Comparison of ENCODE assay signal across 17 mouse cellular contexts in genomic region chr11:34355406-34355805, GRCm38 (mm10). TPM values are rescaled to one million over a fixed set of nuclear protein-coding genes. Genes with fewer than 3 reads are reported as not detected.
A peak's percentile ranks its signal among the peaks of the same experiment; 100 is the strongest.
DNase-seq lines count a peak whose midpoint lies in the region; ATAC-seq lines count a peak whose summit lies in the region.
"Had no signal": no experiment of that assay in that cellular context is flagged by ENCODE, and none has a peak within 500 bp of the region (broad histone marks: within the 10 kb centered on the region; RNA-seq: fewer than 3 reads in every experiment).

No protein-coding gene starts in this region.

- peak; percentile 2 for DNase-seq in cerebellum, adult 8-10 months
- no peak for DNase-seq in cerebellum, postnatal 36 days
- no peak for DNase-seq in hindbrain, embryonic 14.5 days (ENCODE audit: low spot score)
- DNase-seq in urinary bladder, postnatal 14 days (ENCODE audit: low spot score), result peak; percentile 25
- no peak for DNase-seq in urinary bladder, postnatal 4 days (ENCODE audit: low spot score in 2 of 2)
- peak; percentile 6 for DNase-seq in yolk sac, embryonic 10.5 days (ENCODE audit: low spot score)
- no peak for DNase-seq in thymus, postnatal 10 days (ENCODE audit: low spot score in 2 of 2)
- DNase-seq: gastrocnemius, postnatal 36 days had no signal

- no peak overlapping the region for H3K4me2 ChIP-seq in hindbrain, embryonic 16.5 days (ENCODE audit: low read length)
- H3K4me2 ChIP-seq in hindbrain, embryonic 14.5 days (replicated peaks), result no peak overlapping the region
- H3K4me2 ChIP-seq: heart, embryonic 13.5 days; hindbrain, embryonic 12.5 days; stomach, embryonic 15.5 days had no signal

- ATAC-seq in hindbrain, embryonic 16.5 days, result 0 out of 2 replicates have a peak, but pooled peaks have one; percentile 31
- ATAC-seq in hindbrain, embryonic 14.5 days (ENCODE audit: low FRiP score), result no peak
- ATAC-seq: Patski had no signal

- H3K9ac ChIP-seq in hindbrain, embryonic 16.5 days (ENCODE audit: low read depth, low read length), result no peak overlapping the region
- H3K9ac ChIP-seq in hindbrain, embryonic 14.5 days, result no peak overlapping the region
- H3K9ac ChIP-seq: forebrain, postnatal 0 days; heart, embryonic 13.5 days; hindbrain, embryonic 12.5 days; stomach, embryonic 15.5 days had no signal

- H3K4me3 ChIP-seq in hindbrain, embryonic 16.5 days (ENCODE audit: low read length), result no peak overlapping the region
- H3K4me3 ChIP-seq in hindbrain, embryonic 14.5 days (replicated peaks; ENCODE audit: low read length), result no peak overlapping the region
- H3K4me3 ChIP-seq: heart, embryonic 13.5 days; hindbrain, embryonic 12.5 days; megakaryocyte, embryonic 14.5 days; stomach, embryonic 15.5 days had no signal

- no peaks in the 10 kb centered on the region for H3K27me3 ChIP-seq in hindbrain, embryonic 16.5 days (replicated peaks; ENCODE audit: control insufficient read depth, insufficient read depth, low read length)
- no peaks in the 10 kb centered on the region for H3K27me3 ChIP-seq in hindbrain, embryonic 14.5 days (ENCODE audit: control insufficient read depth, insufficient read depth, low read length)
- H3K27me3 ChIP-seq: heart, embryonic 13.5 days; hindbrain, embryonic 12.5 days; megakaryocyte, embryonic 14.5 days; stomach, embryonic 15.5 days had no signal

- no peaks in the 10 kb centered on the region for H3K9me3 ChIP-seq in hindbrain, embryonic 16.5 days (ENCODE audit: control insufficient read depth, low read length)
- H3K9me3 ChIP-seq in hindbrain, embryonic 14.5 days (ENCODE audit: control insufficient read depth, low read length), result no peaks in the 10 kb centered on the region
- H3K9me3 ChIP-seq: heart, embryonic 13.5 days; hindbrain, embryonic 12.5 days; megakaryocyte, embryonic 14.5 days; stomach, embryonic 15.5 days had no signal

- WGBS in hindbrain, embryonic 16.5 days, result 62% methylated on average over 12 of the region's 12 CpGs
- WGBS in hindbrain, embryonic 14.5 days, result 54% methylated on average over 12 of the region's 12 CpGs

- H3K27ac ChIP-seq in hindbrain, embryonic 16.5 days (ENCODE audit: low read depth, low read length), result no peak overlapping the region
- H3K27ac ChIP-seq in hindbrain, embryonic 14.5 days, result no peak overlapping the region
- H3K27ac ChIP-seq: heart, embryonic 13.5 days; hindbrain, embryonic 12.5 days; stomach, embryonic 15.5 days had no signal

- peaks cover 11% of the 10 kb centered on the region for H3K4me1 ChIP-seq in hindbrain, embryonic 16.5 days (ENCODE audit: control insufficient read depth, insufficient read depth, low read depth, low read length)
- peaks cover 11% of the 10 kb centered on the region; the same call in 1 of the 2 replicates for H3K4me1 ChIP-seq in hindbrain, embryonic 14.5 days (replicated peaks; ENCODE audit: control insufficient read depth, insufficient read depth, low read length)
- H3K4me1 ChIP-seq: heart, embryonic 13.5 days; megakaryocyte, embryonic 14.5 days; stomach, embryonic 15.5 days had no signal

- no peaks in the 10 kb centered on the region for H3K36me3 ChIP-seq in hindbrain, embryonic 16.5 days (ENCODE audit: control insufficient read depth, insufficient read depth, low read length)
- H3K36me3 ChIP-seq in hindbrain, embryonic 14.5 days (replicated peaks; ENCODE audit: control insufficient read depth, insufficient read depth), result no peaks in the 10 kb centered on the region
- H3K36me3 ChIP-seq: heart, embryonic 13.5 days; hindbrain, embryonic 12.5 days; stomach, embryonic 15.5 days had no signal

RNA-seq across cellular contexts. Expression of gene Fam196b, which starts 40.8 kb away (rescaled TPM):
- polyA plus RNA-seq in hindbrain, embryonic 16.5 days (2015; fragmentation: Nextera tagmentation; extraction: Ambion mirVana), result 3.6 and 5.1 TPM in 2 replicates
- polyA plus RNA-seq in hindbrain, embryonic 14.5 days (2014; fragmentation: Nextera tagmentation; extraction: Ambion mirVana), result 2.8 and 3.5 TPM in 2 replicates
- polyA plus RNA-seq: liver, adult 2 months; lung, embryonic 16.5 days; Patski had no signal

Comparison
In these comparisons a context has a peak if more than half of its experiments do, and no peak if none do; other contexts are left out.
1. DNase-seq: peak in cerebellum, adult 8-10 months (single experiment), urinary bladder, postnatal 14 days (single experiment) and yolk sac, embryonic 10.5 days (single experiment); none in cerebellum, postnatal 36 days (0 of 2), hindbrain, embryonic 14.5 days (single experiment), urinary bladder, postnatal 4 days (0 of 2) and thymus, postnatal 10 days (0 of 2).